Mouse (Mus musculus) lung, postnatal 0 days (tissue): Measurements from ENCODE around the gene Tssk4.

Source experiments
- CTCF ChIP-seq: IDR thresholded peaks from 2 replicates; pipeline ENCODE4 v1.5.1; 2016; ENCODE audit warnings: antibody characterized with exemption, mild to moderate bottlenecking
- EP300 ChIP-seq: IDR thresholded peaks from 2 replicates; pipeline ENCODE4 v1.6.1; 2016; ENCODE audit warnings: antibody characterized with exemption, mild to moderate bottlenecking, control low read depth

GRCm38 (mm10) chr14:55634874-55635522, 15.0 kb upstream of the Tssk4 start:
- TF ChIP-seq EP300, result no peak
- TF ChIP-seq CTCF, result no peak
